Mouse (Mus musculus): ENCODE measurements at regions not wholly inside any gene's neighbourhood (a gene's known extent, or its start where the extent isn't known, plus 50 kb on each side); places are given as distances from the start of the nearest gene placed in this dataset.

- TF ChIP-seq GATA1 (IDR thresholded peaks at IDR 0.05; ENCODE audit: borderline replicate concordance, low read length) (no peak), FLI1 (IDR thresholded peaks at IDR 0.05; ENCODE audit: low read length) (no peak)
Observed at GRCm38 (mm10) chr13:99748128-99748527, 152.8 kb downstream of the Cartpt start.

Measured in megakaryocyte, embryonic 14.5 days (primary cell).